Mouse (Mus musculus): Measurements from ENCODE around the gene Gm26661.

Gm26661 gene

GRCm38 (mm10) chr14:7821341-7821740, 30.0 kb downstream of the Gm26661 start:
- no peak for DNase-seq

- no peak for DNase-seq
Measured at GRCm38 (mm10) chr14:7822693-7823092, 31.3 kb downstream of the Gm26661 start.

- DNase-seq, result no peak
Measured at GRCm38 (mm10) chr14:7824651-7825268, 33.4 kb downstream of the Gm26661 start.

DNA sequence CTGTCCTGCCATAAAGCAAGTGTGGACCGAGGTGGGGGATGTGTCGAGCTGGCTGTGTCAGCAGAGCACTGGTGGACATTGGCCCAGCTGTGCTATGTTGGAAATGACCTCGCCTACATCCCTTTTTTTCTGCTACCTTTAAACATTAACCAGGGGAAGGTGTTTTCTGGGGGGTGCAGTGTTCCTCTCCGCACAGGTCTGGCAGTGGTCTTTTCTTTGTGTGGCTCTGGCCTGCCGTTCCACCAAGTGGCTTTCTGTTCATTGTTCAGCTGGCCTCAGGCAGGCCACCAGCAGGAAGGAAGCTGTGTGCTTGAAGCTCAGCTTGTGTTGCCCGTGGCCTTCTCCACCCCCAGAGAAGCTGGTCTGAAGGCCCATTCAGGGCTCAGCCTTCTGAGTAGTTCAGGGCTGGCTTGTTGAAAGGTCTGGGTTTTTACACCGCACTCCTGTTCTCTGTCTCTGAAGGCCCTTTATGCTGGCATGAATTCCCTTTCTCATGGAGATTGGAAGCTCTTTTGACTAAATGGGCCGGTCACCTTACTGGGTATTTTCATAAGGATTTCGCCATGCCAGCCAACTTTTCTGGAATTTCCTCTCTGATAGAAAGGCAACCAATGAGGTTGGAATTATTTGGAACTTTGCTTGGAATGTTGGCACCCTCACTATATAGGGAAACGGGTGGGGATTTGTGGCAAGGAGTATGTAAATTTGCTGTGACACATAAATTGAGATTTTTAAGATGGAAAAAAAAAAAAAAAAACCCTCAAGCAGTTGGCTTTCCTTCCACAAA, 35.0 kb downstream of the Gm26661 start:
- no peak for DNase-seq

- DNase-seq, result no peak
Measured at GRCm38 (mm10) chr14:7829181-7829580, 37.8 kb downstream of the Gm26661 start.

DNA sequence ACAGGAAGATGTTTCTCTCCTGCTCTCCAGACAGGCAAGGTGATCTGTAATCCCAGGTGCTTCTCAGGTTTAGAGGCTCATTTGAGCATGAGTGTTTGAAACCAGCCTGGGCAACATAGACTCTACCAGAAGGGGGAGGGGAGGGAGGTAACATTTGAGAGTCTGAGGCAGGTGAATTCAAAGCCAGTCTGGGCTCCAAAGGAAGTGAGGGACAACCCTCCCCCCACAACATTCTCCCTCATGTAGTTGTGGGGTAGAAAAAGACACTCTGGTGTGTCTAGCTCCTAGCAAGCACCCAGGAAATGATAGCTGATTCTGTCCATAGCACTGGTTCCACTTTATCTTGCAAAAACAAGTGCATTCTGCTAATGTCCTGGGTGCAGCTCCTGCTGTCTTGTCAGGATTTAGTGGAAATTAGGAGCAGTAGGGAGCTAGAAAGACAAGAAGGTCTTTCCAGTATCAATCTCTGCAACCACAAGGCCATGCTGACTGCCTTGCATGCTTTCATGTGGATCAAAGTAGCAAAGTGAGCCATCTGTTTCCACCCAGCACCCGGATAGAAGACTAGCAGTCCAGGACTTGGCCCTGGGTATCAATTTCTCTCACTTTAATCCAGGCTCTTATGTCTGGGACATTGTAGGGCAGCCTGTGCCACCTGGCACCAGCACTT, 40.5 kb downstream of the Gm26661 start:
- no peak for DNase-seq

DNA sequence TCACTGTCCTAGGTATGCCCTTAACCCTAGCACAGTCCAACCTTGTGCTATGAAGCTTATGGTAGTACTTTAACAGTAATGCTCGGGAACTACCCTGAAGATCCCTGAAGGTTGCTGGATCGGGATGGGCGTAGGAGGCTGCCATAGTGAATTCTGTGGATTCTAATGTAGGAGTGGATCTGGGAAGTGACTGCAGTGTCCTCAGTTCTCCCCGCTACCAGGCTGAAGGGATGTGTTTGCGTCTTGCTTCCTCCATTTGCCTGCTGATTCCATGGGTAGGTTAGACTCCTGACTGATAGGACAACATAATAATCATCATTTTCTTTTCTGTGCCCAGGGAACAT, 41.0 kb downstream of the Gm26661 start:
- DNase-seq, result no peak

DNA sequence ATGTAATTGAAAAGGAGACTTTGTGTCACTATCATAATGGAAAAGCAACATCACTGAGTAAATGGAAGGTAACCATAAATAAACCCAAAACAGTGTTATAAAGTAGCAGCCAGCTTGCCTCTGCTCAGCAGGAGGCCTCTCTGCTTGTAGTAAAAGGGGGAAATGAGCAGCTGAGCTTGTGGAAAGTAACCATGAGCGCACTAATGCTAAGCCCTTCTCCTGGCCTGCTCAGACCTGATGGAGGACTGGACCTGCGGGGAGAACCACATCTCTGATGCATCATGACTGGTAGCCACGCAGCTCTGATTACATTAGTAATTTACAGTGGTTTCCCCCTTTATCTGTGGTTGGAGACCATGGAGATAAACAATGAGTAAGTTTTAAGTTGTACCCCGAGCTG, 42.1 kb downstream of the Gm26661 start:
- DNase-seq, result no peak

- no peak for DNase-seq
Measured at GRCm38 (mm10) chr14:7838564-7839089, 47.2 kb downstream of the Gm26661 start.

GRCm38 (mm10) chr14:7839950-7840514, 48.6 kb downstream of the Gm26661 start:
- no peak for DNase-seq

All from right cerebral cortex, postnatal 14 days (tissue).